Mouse (Mus musculus) telencephalon, adult 2 months (tissue): ENCODE measurements at regions not wholly inside any gene's neighbourhood (a gene's known extent, or its start where the extent isn't known, plus 50 kb on each side); places are given as distances from the start of the nearest gene placed in this dataset.

Source experiments
- DNase-seq: peaks from one replicate; pipeline ENCODE4 v3.0.0-alpha.2; 2011; ENCODE audit warnings: low read depth, low spot score

DNA sequence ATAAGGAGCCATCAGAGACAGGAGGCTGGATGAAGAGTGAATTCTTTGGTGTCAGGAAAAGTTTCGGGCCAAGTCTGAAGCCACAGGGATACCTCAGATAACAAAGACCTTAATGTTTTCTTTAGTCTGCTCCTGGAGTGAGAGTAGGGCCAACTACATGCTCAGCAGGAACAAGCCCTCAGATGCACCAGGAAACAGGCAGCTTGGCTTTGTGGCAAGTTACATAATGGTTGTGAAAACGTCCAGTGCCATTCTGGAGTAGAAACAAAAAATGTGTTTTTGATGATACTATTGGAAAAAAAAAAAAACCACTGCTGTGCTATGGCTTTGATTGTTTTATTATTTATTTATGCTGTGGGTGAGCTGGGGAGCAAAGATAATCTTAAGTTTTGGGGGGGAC, 452.2 kb upstream of the Mon1b start:
- no peak for DNase-seq

GRCm38 (mm10) chr8:113190537-113190936, 444.9 kb upstream of the Mon1b start:
- DNase-seq, result no peak

DNA sequence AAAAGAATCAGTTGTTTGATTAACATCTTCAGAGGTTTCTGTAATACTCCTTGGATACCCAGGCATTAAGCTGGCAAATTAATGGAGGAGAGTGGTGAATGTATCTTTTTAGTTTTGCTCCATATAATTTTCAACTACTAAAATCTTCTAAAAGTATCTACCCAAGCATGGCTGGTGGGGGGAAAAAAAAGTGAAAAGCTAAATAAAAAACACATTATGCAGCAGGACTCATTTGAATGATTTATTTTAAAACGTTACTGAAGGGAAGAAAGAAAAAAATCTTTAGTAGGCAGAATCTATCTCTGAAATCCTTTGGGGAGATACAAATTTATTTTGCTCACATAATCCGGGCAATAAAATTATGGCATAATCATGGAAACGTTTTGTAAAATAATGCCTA, 443.9 kb upstream of the Mon1b start:
- peak; percentile 47 for DNase-seq
